Mouse (Mus musculus) neural tube, embryonic 15.5 days (tissue): ENCODE measurements around the gene Bicd1. TPM values are rescaled to one million over a fixed set of nuclear protein-coding genes. Genes with fewer than 3 reads are reported as not detected.
A peak's percentile ranks its signal among the peaks of the same experiment; 100 is the strongest.
"Not testable (repeated sequence)": the region's sequence is repeated elsewhere in the genome, so short reads cannot be mapped to it uniquely, and the experiment has no call there.

Source experiments
- ATAC-seq: fragments of 200-750 bp; cut with Nextera tagmentation; 2 replicates; pipeline ENCODE4 v1.8.0; 2017; ENCODE audit warnings: mild to moderate bottlenecking, moderate TSS enrichment, moderate library complexity; ENCODE audit not compliant: low FRiP score
- H3K27ac ChIP-seq: fragments of 300-500 bp; sonication (generic); replicated peaks from 2 replicates; pipeline ENCODE4 v1.5.1; 2015; ENCODE audit warnings: mild to moderate bottlenecking, inconsistent platforms
- H3K27me3 ChIP-seq: fragments of 300-500 bp; sonication (generic); replicated peaks from 2 replicates; pipeline ENCODE4 v1.6.1; 2015; ENCODE audit warnings: inconsistent platforms
- H3K36me3 ChIP-seq: fragments of 300-500 bp; sonication (generic); 2 replicates; pipeline ENCODE4 v1.6.1; 2015; ENCODE audit warnings: inconsistent platforms
- H3K4me1 ChIP-seq: fragments of 300-500 bp; sonication (generic); 2 replicates; pipeline ENCODE4 v1.6.1; 2015; ENCODE audit warnings: inconsistent platforms
- H3K4me2 ChIP-seq: fragments of 300-500 bp; sonication (generic); 2 replicates; pipeline ENCODE4 v1.6.1; 2015; ENCODE audit warnings: inconsistent platforms, mild to moderate bottlenecking, moderate library complexity
- H3K4me3 ChIP-seq: fragments of 300-500 bp; sonication (generic); replicated peaks from 2 replicates; pipeline ENCODE4 v1.5.1; 2015; ENCODE audit warnings: mild to moderate bottlenecking, inconsistent platforms
- H3K9ac ChIP-seq: fragments of 300-500 bp; sonication (generic); replicated peaks from 2 replicates; pipeline ENCODE4 v1.6.1; 2015; ENCODE audit warnings: mild to moderate bottlenecking, inconsistent platforms
- H3K9me3 ChIP-seq: fragments of 300-500 bp; sonication (generic); replicated peaks from 2 replicates; pipeline ENCODE4 v1.6.1; 2016; ENCODE audit warnings: inconsistent platforms
- WGBS: fragments of 180-500 bp; shearing (Covaris S2); methylation state at CpG from one replicate; pipeline ENCODE4 v1.1.7; 2015; ENCODE audit warnings: mixed read lengths; 5-methylcytosine and 5-hydroxymethylcytosine counted together
- polyA plus RNA-seq: library from polyadenylated mRNA; unstranded; fragments of >200 nt; fragmentation: Nextera tagmentation; extraction: Ambion mirVana; gene quantifications from 2 replicates; pipeline ENCODE4 v1.2.1, GENCODE M21; 2015

The Bicd1 gene
- polyA plus RNA-seq = 42.3 and 50.5 TPM in 2 replicates

DNA sequence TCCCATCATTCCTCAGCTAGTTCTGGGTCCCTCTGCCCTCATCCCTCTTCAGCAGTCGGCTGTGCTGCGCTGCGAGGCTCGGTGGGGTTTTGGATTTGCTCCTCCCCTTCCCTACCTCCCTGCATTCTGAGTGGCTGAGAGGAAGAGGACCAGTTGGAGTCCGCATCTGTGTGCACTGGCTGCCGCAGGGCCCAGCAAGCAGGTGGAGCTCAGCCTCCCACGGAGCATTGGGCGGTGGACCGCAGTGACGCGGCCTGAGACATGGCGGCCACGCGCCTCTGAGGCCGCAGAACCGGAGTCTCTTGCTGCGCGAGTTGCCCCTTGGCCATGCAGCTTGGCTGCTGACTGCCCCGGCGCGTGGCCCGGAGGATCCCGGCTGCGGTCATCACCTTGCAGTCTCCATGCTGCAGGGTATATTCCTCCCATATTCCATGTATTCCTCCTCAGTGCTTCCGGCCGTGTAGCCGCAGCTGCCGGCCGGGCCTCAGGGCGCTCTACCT is at the start of gene Bicd1:
TSS of gene Bicd1 (plus strand) at position 54 of the 500 bp plus-strand sequence.
- Histone ChIP-seq H3K27me3 (no peaks in the 10 kb centered on the region), H3K9ac (peak within 1 kb of the TSS; percentile 83), H3K4me1 (peaks cover 5% of the 10 kb centered on the region), H3K4me3 (peak within 1 kb of the TSS; percentile 66), H3K9me3 (no peaks in the 10 kb centered on the region), H3K27ac (peak within 1 kb of the TSS; percentile 94), H3K4me2 (peak within 1 kb of the TSS; percentile 73), H3K36me3 (no peaks in the 10 kb centered on the region)
- ATAC-seq = peak; percentile 99
- under 1% methylated on average over 30 of the region's 30 CpGs for WGBS

- H3K4me1 ChIP-seq, H3K36me3 ChIP-seq, H3K4me2 ChIP-seq, H3K9me3 ChIP-seq, H3K4me3 ChIP-seq, H3K27me3 ChIP-seq, H3K9ac ChIP-seq, H3K27ac ChIP-seq, ATAC-seq: not testable (repeated sequence)
- WGBS = 97% methylated on average over 20 of the region's 20 CpGs
These were observed 46.2 kb upstream of the Bicd1 start for GRCm38 (mm10) chr6:149362533-149362932.

- H3K4me2 ChIP-seq, H3K36me3 ChIP-seq, ATAC-seq, H3K9me3 ChIP-seq, H3K27ac ChIP-seq, H3K9ac ChIP-seq, H3K27me3 ChIP-seq, H3K4me3 ChIP-seq, H3K4me1 ChIP-seq: not testable (repeated sequence)
- WGBS = 81% methylated on average over 2 of the region's 2 CpGs
These were observed 42.7 kb upstream of the Bicd1 start for GRCm38 (mm10) chr6:149365975-149366374.

DNA sequence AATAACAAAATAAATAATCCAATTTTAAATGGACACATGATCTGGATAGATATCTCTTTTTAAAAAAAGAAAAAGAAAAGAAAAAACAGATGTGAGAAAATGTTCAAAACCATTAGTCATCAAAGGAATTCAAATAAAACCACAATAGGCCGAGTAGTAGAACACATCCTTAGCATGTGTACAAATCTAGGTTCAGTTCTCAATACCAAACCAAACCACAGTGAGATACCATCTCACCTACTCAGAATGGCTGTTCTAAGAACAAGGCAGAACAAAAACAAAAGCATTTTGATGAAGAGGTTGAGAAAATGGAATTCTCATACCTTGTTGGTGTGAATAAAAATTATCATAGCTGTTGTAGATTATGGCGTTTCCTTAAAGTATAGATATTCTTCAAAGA is 42.3 kb upstream of the Bicd1 start:
- H3K27me3 ChIP-seq = no peaks in the 10 kb centered on the region
- no peak overlapping the region for H3K27ac ChIP-seq
- H3K4me3 ChIP-seq = no peak overlapping the region
- no peaks in the 10 kb centered on the region for H3K36me3 ChIP-seq
- 95% methylated on average over 2 of the region's 2 CpGs for WGBS
- no peak overlapping the region for H3K9ac ChIP-seq
- H3K4me1 ChIP-seq = no peaks in the 10 kb centered on the region
- H3K9me3 ChIP-seq = no peaks in the 10 kb centered on the region
- ATAC-seq = no peak
- H3K4me2 ChIP-seq = no peak overlapping the region

DNA sequence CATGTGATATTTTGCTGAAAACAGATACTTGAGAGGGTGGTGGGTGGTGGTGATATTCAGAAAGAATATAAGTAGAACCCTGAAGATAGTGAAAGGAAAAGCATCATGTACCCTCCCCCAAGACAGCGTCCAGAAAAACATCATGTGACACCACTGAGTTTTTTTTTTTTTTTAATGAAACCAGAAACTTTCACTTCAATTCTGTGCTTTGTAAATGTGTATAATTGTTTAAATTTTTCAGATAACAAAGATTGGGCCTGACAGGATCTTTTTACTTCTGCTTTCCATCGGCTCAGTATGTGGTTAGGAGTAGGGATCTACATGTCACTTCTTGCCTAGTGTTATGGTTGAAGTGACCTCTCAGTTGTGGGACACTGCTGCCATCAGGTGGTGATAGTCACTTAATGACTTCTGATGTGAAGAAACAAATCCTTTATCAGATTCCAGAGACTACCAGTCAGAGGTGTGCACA is 33.7 kb upstream of the Bicd1 start:
- no peak overlapping the region for H3K27ac ChIP-seq
- no peaks in the 10 kb centered on the region for H3K27me3 ChIP-seq
- WGBS = 71% methylated on average over 2 of the region's 2 CpGs
- H3K9ac ChIP-seq = no peak overlapping the region
- H3K4me1 ChIP-seq = no peaks in the 10 kb centered on the region
- no peak overlapping the region for H3K4me2 ChIP-seq
- H3K9me3 ChIP-seq = no peaks in the 10 kb centered on the region
- ATAC-seq = no peak
- H3K4me3 ChIP-seq = no peak overlapping the region
- no peaks in the 10 kb centered on the region for H3K36me3 ChIP-seq

DNA sequence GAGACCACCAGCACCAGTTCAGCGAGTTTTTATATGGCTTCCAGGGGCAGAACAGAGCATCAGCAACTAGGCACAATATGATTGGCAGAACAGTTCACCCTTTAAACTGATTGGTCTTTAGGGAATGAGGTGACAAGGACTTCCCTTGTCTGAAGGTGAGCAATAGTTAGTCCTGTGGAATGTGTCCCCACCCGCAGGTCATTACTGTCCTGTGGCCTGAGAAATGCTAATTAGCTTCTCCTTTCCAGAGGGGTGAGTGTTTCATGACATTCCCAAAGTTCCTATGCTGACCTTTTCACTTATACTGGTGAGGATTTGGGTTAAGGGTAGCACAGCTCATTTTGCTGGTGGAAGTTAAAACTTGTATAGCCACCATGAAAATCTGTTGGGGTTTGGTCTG is 25.2 kb upstream of the Bicd1 start:
- Histone ChIP-seq H3K27me3 (no peaks in the 10 kb centered on the region), H3K4me2 (no peak overlapping the region), H3K9ac (no peak overlapping the region), H3K4me3 (no peak overlapping the region), H3K36me3 (no peaks in the 10 kb centered on the region), H3K4me1 (no peaks in the 10 kb centered on the region), H3K27ac (no peak overlapping the region), H3K9me3 (no peaks in the 10 kb centered on the region)
- no peak for ATAC-seq
- WGBS = 83% methylated on average over 2 of the region's 2 CpGs

GRCm38 (mm10) chr6:149386389-149386788 is 22.3 kb upstream of the Bicd1 start:
- no peak for ATAC-seq
- Histone ChIP-seq H3K36me3 (no peaks in the 10 kb centered on the region), H3K9me3 (no peaks in the 10 kb centered on the region), H3K4me2 (no peak overlapping the region), H3K4me3 (no peak overlapping the region), H3K4me1 (no peaks in the 10 kb centered on the region), H3K27me3 (no peaks in the 10 kb centered on the region), H3K9ac (no peak overlapping the region), H3K27ac (no peak overlapping the region)
- 7% methylated on average over 3 of the region's 3 CpGs for WGBS

DNA sequence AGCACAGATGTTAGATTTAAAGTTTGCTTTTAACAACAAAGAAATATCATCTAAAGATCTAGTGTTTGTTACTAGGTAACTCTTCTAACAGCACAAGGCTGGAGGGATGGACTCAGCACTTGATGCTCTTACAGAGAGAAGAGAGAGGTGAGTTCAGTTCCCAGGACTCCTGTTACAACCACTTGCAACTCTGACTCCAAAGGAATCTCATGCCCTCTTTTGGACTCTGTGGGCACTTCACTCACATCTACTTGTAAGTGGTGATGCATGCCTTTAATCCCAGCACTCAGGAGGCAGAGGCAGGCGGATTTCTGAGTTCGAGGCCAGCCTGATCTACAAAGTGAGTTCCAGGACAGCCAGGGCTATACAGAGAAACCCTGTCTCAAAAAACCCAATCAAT is 19.1 kb upstream of the Bicd1 start:
- not testable (repeated sequence) for H3K4me2 ChIP-seq, H3K9me3 ChIP-seq, H3K27me3 ChIP-seq, H3K9ac ChIP-seq, H3K4me1 ChIP-seq, H3K36me3 ChIP-seq, H3K4me3 ChIP-seq, ATAC-seq, H3K27ac ChIP-seq
- WGBS = 89% methylated on average over 2 of the region's 2 CpGs

GRCm38 (mm10) chr6:149399396-149399795 is 9.3 kb upstream of the Bicd1 start:
- ATAC-seq = no peak
- H3K9ac ChIP-seq = no peak overlapping the region
- H3K4me3 ChIP-seq = no peak overlapping the region

DNA sequence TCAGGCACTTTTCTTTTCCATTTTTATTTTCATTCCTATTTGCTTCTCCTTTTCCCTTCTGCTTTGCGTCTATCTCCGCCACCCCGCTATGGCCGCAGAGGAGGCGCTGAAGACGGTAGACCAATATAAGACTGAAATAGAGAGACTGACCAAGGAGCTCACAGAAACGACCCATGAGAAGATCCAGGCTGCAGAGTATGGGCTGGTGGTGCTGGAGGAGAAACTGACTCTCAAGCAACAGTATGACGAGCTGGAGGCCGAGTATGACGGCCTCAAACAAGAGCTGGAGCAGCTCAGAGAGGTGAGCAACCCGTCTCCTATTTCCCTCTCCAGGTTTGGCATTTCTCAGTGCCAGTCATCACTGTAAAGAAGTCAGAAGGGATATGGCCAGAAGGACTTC is 655 bp downstream of the Bicd1 start:
- Histone ChIP-seq H3K4me1 (peaks cover 5% of the 10 kb centered on the region), H3K4me3 (peak overlapping the region; percentile 66), H3K4me2 (peak overlapping the region; percentile 73), H3K36me3 (no peaks in the 10 kb centered on the region), H3K9ac (peak overlapping the region; percentile 83), H3K9me3 (no peaks in the 10 kb centered on the region), H3K27me3 (no peaks in the 10 kb centered on the region), H3K27ac (peak overlapping the region; percentile 94)
- 0% methylated on average over 11 of the region's 11 CpGs for WGBS
- ATAC-seq = peak; percentile 82

More at GRCm38 (mm10) chr6:149399396-149399795, 9.3 kb upstream of the Bicd1 start:
- Histone ChIP-seq H3K27me3 (no peaks in the 10 kb centered on the region), H3K4me2 (no peak overlapping the region), H3K36me3 (no peaks in the 10 kb centered on the region), H3K9me3 (no peaks in the 10 kb centered on the region), H3K27ac (no peak overlapping the region), H3K4me1 (no peaks in the 10 kb centered on the region)

DNA sequence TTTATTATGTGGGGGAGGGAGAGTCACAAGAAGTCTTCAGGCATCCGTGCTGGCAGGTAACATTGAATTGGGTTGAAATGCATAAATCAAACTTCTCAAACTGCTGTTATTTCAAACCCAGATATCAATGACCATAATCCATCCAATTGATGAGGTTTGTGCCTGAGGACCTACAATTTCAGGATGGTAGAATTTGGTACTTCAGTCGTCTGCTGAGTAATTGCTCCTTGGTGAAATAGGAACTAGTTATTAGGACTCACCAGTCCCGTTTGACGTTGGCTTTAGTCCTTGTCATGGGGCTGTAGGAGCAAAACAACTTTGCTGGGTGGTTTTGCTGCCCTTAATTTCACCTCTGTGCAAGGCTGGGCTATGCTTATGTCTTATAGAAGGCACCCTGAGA is 1.2 kb downstream of the Bicd1 start:
- no peak for ATAC-seq
- WGBS = 3% methylated on average over 4 of the region's 4 CpGs
- Histone ChIP-seq H3K27me3 (no peaks in the 10 kb centered on the region), H3K36me3 (no peaks in the 10 kb centered on the region), H3K4me3 (peak overlapping the region; percentile 66), H3K4me1 (peaks cover 5% of the 10 kb centered on the region), H3K4me2 (peak overlapping the region; percentile 73), H3K27ac (peak overlapping the region; percentile 94), H3K9ac (peak overlapping the region; percentile 83), H3K9me3 (no peaks in the 10 kb centered on the region)

DNA sequence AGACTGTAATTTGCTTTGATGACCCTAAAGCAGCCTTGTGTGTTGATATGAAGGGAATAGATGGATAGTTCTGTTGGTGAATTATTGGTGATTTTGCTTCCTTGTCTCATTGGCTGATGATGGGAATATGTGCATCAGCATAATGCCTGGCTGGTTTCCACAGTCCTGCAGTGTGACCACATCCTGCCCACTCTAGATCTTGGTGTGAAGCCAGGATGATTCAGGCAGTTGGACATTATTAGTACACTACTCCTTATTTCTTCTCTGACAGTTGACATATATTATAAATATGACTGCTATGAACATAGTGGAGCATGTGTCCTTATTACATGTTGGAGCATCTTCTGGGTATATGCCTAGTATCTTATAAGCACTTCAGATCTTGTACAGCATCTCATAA is 4.6 kb downstream of the Bicd1 start:
- ATAC-seq = no peak
- H3K4me1 ChIP-seq = peaks cover 5% of the 10 kb centered on the region
- no peak overlapping the region for H3K4me2 ChIP-seq
- H3K27me3 ChIP-seq = no peaks in the 10 kb centered on the region
- no peak overlapping the region for H3K27ac ChIP-seq
- no peaks in the 10 kb centered on the region for H3K9me3 ChIP-seq
- no peak overlapping the region for H3K9ac ChIP-seq
- no peak overlapping the region for H3K4me3 ChIP-seq
- H3K36me3 ChIP-seq = no peaks in the 10 kb centered on the region

GRCm38 (mm10) chr6:149424748-149425147 is 16.1 kb downstream of the Bicd1 start:
- Histone ChIP-seq H3K4me3 (no peak overlapping the region), H3K36me3 (no peaks in the 10 kb centered on the region), H3K4me1 (no peaks in the 10 kb centered on the region), H3K9ac (no peak overlapping the region), H3K4me2 (no peak overlapping the region), H3K27me3 (no peaks in the 10 kb centered on the region), H3K9me3 (no peaks in the 10 kb centered on the region), H3K27ac (no peak overlapping the region)
- no peak for ATAC-seq
